Mouse (Mus musculus): ENCODE measurements around the gene Gm17655.
"Not testable (repeated sequence)": the region's sequence is repeated elsewhere in the genome, so short reads cannot be mapped to it uniquely, and the experiment has no call there.

Gene Gm17655

DNA sequence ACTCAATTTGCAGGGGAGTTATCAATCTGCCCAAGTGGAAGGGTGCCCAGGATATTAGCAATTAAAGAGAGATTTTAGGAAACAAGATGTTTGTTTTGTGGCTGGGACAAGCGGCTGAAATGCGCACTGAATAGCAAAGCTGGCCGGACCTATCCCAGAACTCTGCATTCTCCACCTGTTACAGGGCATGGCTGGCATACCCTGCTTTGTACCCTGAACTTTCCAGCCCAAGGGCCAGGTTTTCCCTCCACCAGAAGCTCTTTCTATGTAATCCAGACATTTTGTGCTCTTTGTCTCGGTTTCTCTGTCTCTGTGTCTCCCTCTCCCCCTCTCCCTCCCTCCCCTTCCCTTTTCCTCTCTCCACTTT, 22.5 kb upstream of the Gm17655 start:
- in situ Hi-C loops (cut with MboI; ENCODE audit: low pct_unique_long_range_greater_than_20kb in 1 of 2, low sequenced_read_pairs in 2 of 2, unreplicated experiment in 1 of 2): no loop called here

DNA sequence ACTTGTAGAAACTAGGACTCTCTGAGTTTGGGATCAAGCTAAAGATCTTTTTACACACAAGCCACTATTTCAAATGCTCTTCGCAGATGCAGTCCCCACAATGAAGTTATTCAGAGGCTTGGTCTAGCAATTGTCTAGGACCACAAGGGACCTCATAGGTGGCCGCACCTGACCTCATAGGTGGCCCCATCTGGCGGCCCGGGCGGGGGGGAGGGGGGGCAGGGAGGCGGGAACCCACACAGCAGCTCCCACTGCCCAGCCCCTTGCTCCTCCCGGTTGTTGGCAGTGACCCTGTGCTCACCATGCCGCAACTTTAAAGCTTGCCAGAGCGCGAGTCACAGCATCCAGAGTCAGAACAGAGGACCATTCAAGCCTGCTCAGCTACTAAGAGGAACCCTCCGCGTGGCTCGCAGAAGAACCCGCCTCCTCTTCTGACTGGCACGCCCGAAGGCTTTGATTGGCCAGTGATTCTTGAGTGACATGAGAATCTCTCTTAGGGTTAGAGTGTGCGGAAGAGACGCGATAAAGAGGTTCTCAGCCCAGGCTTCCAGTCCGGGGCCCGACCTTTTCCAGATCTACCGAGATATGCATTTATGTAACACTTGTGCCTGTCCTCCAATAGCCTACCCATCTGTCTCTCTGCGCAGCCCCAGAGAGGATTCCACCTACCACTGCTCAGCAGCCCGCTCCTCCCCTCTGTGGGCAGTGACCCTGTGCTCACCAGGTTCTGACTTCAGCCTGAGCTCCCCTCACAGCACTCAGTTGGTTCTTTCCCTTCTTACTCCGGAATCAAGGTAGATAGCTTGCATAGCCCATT, 21.9 kb upstream of the Gm17655 start, which contains the start of gene Gm35315:
Gene Gm35315 (minus strand): TSS at position 391 of the 817 bp plus-strand sequence.
- in situ Hi-C loops (cut with MboI; ENCODE audit: low pct_unique_long_range_greater_than_20kb in 1 of 2, low sequenced_read_pairs in 2 of 2, unreplicated experiment in 1 of 2): no loop called here

DNA sequence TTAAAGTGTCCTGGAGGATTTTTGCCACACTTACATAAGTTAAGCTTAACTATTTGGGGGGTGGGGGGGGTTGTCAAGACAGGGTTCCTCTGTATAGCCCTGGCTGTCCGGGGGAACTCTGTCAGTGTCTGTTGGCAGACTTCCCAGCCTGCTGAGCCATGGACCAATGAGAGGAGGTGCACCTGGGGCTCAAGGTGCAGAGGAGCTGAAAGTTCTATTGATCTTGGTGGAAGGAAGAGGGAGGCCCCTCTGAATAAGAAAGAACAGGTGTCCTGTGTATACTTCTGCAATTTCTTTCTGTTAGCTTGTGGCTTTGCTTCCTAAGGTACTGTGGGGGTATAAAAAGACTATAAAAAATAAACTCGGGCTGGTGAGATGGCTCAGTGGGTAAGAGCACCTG, 19.2 kb upstream of the Gm17655 start:
- in situ Hi-C loops (cut with MboI; ENCODE audit: low pct_unique_long_range_greater_than_20kb in 1 of 2, low sequenced_read_pairs in 2 of 2, unreplicated experiment in 1 of 2): no loop called here

DNA sequence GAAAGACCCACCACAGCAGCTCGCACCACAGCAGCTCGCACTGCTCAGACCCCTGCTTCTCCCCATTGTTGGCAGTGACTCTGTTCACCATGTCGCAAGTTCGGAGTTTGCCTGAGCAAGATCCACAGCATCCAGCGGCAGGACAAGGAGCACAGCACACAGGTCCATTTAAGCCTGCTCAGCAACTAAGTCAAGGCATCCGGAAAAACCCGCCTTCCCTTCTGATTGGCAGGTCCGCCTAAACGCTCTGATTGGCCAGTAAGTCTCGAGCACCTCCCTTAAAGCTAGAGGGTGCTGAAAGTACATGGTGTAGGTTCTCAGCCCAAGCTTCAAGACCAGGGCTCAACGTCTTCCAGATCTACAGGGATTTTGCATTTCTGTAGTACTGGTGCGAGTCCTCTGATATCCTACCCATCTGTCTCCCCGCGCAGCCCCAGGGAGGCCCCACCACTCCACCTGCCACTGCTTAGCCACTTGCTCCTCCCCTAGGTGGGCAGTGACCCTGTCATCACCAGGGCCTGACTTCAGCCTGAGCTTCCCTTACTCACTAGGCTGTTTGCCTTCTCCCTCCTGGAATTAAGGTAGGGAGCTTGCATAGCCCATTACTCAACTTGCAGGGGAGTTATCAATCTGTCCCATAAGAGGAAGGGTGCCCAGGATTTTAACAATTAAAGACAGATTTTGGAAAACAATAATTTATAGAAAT, 14.0 kb upstream of the Gm17655 start:
- in situ Hi-C loops (cut with MboI; ENCODE audit: low pct_unique_long_range_greater_than_20kb in 1 of 2, low sequenced_read_pairs in 2 of 2, unreplicated experiment in 1 of 2): no loop called here

DNA sequence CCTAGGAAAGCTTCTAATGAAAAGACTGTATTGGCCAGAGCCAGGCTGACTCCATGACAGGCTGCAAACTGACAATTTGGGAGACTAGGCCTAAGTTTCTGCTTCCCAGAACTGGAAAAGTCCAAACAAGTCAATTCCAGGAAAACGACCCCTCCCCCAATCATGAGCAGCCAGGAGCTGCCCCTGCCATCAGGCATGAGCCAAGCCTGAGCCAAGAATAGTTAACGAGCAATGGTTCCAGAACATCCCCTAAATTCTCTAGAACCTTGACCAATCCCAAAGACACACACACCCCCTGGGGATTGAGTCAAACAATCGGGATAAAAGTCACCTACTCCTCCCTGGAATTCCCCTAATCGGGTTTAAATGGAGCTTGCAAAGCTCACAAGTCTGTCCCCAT, 10.6 kb upstream of the Gm17655 start:
- in situ Hi-C loops (cut with MboI; ENCODE audit: low pct_unique_long_range_greater_than_20kb in 1 of 2, low sequenced_read_pairs in 2 of 2, unreplicated experiment in 1 of 2): no loop called here

DNA sequence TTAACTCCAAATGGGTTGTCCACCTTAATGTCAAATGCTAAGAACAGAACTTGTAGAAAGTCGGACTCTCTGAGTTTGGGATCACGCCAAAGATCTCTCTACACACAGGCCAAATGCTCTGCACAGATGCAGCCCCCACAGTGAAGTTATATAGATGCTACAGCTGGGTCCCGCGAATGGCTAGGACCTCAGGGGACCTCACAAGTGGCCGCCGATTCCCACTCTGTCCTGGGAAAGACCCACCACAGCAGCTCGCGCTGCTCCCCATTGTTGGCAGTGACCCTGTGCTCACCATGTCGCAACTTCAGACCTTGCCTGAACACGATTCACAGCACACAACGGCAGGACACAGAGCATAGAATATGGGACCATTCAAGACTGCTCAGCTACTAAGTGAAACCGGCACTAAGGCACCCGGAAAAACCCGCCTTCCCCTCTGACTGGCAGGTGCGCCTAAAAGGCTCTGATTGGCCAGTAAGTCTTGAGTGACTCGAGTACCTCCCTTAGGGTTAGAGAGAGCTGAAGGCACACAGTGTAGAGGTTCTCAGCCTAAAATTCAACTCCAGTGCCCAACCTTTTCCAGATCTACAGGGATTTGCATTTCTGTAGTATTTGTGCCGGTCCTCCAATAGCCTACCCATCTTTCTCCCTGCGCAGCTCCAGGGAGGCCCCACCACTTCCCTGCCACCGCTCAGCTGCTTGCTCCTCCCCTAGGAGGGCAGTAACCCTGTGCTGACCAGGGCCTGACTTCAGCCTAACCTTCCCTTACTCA, 14.5 kb downstream of the Gm17655 start:
- in situ Hi-C loops (cut with MboI; ENCODE audit: low pct_unique_long_range_greater_than_20kb in 1 of 2, low sequenced_read_pairs in 2 of 2, unreplicated experiment in 1 of 2): no loop called here

DNA sequence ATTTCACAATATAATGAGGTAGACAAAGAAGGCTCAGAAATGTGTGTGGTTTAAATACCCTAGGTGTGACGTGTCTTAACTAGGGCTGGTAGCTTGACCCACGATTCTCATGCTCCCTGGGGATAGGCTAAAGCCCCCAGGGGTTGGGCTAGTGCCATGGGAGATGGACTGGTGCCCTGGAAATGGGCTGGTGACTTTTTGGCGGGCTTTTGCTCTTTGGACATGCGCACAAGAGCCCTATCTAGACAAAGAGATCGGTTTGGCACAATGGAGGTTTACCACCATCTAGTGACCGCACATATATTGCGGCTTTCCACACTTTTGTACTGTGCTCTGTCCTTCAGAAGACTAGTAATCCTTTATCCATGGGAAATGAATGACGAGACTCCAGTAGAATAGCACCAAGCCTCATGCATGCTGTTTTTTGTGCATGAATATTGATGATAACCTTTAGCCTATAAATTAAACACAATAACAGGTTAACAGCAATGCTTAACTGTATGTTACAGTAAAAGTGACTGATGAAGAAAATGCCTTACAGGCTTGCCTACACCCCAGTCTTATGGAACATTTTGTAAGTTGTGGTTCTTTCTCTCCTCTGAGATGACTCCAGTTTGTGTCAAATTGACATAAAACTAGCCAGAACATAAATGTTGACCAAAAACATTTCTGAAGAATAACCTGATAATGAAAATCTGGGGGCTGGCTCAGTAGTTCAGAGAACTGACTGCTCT, 48.5 kb downstream of the Gm17655 start:
- in situ Hi-C loops (cut with MboI; ENCODE audit: low pct_unique_long_range_greater_than_20kb in 1 of 2, low sequenced_read_pairs in 2 of 2, unreplicated experiment in 1 of 2): not testable (repeated sequence)

DNA sequence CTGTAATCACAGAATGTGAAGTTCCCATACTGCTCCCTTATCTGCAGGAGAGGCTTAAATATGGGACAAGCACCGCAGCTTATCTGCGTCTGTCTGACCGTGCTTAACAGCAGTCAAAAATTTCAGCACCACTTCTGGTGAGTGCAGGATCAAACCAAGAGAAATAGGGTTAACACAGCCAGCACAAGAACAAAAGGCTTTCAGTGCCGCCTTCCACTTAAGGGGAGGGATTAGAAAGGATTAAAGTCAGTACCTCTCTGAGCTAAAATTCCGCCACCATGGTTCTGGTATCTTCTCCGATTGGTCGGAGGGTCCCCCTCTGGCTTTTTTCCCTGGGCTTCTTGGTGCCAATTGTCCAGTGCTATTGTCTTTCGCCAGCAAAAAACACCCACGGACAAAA, 49.0 kb downstream of the Gm17655 start:
- in situ Hi-C loops (cut with MboI; ENCODE audit: low pct_unique_long_range_greater_than_20kb in 1 of 2, low sequenced_read_pairs in 2 of 2, unreplicated experiment in 1 of 2): no loop called here

DNA sequence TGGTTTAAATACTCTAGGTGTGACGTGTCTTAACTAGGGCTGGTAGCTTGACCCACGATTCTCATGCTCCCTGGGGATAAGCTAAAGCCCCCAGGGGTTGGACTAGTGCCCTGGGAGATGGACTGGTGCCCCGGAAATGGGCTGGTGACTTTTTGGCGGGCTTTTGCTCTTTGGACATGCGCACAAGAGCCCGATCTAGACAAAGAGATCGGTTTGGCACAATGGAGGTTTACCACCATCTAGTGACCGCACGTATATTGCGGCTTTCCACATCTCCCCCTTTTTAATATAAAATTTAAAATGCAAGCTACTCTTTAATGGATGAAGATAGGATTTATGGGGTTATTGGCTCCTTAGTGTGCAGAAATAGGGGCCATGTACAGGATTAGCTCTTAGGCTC, 56.5 kb downstream of the Gm17655 start:
- in situ Hi-C loops (cut with MboI; ENCODE audit: low pct_unique_long_range_greater_than_20kb in 1 of 2, low sequenced_read_pairs in 2 of 2, unreplicated experiment in 1 of 2): not testable (repeated sequence)

Data from mouse embryonic stem cell (cell line).